Mouse (Mus musculus) brain, embryonic 18.5 days (tissue): Measurements from ENCODE around the gene Slc30a2.

Experiments used
- DNase-seq: peaks from one replicate; pipeline ENCODE4 v3.0.0-alpha.2; 2012; ENCODE audit warnings: low read depth, low spot score

Gene Slc30a2

GRCm38 (mm10) chr4:134397121-134397520 lies 54.1 kb downstream of the Slc30a2 start:
- no peak for DNase-seq

GRCm38 (mm10) chr4:134397732-134398131 lies 54.8 kb downstream of the Slc30a2 start:
- DNase-seq = no peak

- peak; percentile 51 for DNase-seq
These were observed 57.2 kb downstream of the Slc30a2 start for GRCm38 (mm10) chr4:134400206-134400605.

- peak; percentile 72 for DNase-seq
These were observed 58.2 kb downstream of the Slc30a2 start for GRCm38 (mm10) chr4:134401181-134401661.

- no peak for DNase-seq
These were observed 59.0 kb downstream of the Slc30a2 start for GRCm38 (mm10) chr4:134401856-134402570.

- no peak for DNase-seq
These were observed 59.7 kb downstream of the Slc30a2 start for GRCm38 (mm10) chr4:134402571-134403262.

- no peak for DNase-seq
These were observed 60.7 kb downstream of the Slc30a2 start for GRCm38 (mm10) chr4:134403721-134404120.
